Mouse (Mus musculus) lung, adult 2 months (tissue): ENCODE measurements around the gene Tsr1. TPM values are rescaled to one million over a fixed set of nuclear protein-coding genes. Genes with fewer than 3 reads are reported as not detected.

Experiments used
- DNase-seq: peaks from one replicate; pipeline ENCODE4 v3.0.0; 2022
- H3K4me1 ChIP-seq: fragments of 200-500 bp; 2 replicates; pipeline ENCODE4 v1.6.1; 2011; ENCODE audit warnings: low read length; ENCODE audit not compliant: control insufficient read depth, insufficient read depth
- H3K4me3 ChIP-seq: fragments of 200-500 bp; replicated peaks from 2 replicates; pipeline ENCODE3; 2011; ENCODE audit warnings: low read depth, mild to moderate bottlenecking, control low read depth, low read length; ENCODE audit errors: extremely low read depth
- CTCF ChIP-seq: fragments of 200-500 bp; IDR thresholded peaks from 2 replicates; pipeline ENCODE4 v1.5.1; 2011; ENCODE audit warnings: mild to moderate bottlenecking, low read length, control low read depth; ENCODE audit not compliant: insufficient read depth
- POLR2A ChIP-seq: fragments of 200-500 bp; IDR thresholded peaks from 2 replicates; pipeline ENCODE4 v1.6.1; 2011; ENCODE audit warnings: low read depth, mild to moderate bottlenecking, control low read depth, low read length, borderline replicate concordance; ENCODE audit errors: extremely low read depth
- WGBS: fragments of 180-500 bp; shearing (Covaris S2); methylation state at CpG from one replicate; pipeline ENCODE4 v1.1.7; 2018; 5-methylcytosine and 5-hydroxymethylcytosine counted together
- polyA plus RNA-seq: library from polyadenylated mRNA; depleted of rRNA; stranded (reverse); fragments of >200 nt; gene quantifications from 2 replicates; pipeline ENCODE4 v1.2.3, GENCODE M21; 2012

The Tsr1 gene
- polyA plus RNA-seq, 1 experiment: 7.5 TPM

GRCm38 (mm10) chr11:74868046-74868760, 29.7 kb upstream of the Tsr1 start:
- 79% methylated on average over 13 of the region's 13 CpGs for WGBS
- peaks cover 18% of the 10 kb centered on the region for H3K4me1 ChIP-seq
- TF ChIP-seq POLR2A (no peak), CTCF (no peak)
- H3K4me3 ChIP-seq: no peak overlapping the region
- DNase-seq: no peak

- H3K4me3 ChIP-seq: no peak overlapping the region
- no peak for DNase-seq
- H3K4me1 ChIP-seq: peaks cover 17% of the 10 kb centered on the region
- WGBS: 87% methylated on average over 6 of the region's 6 CpGs
- TF ChIP-seq CTCF (no peak), POLR2A (no peak)
Observed at GRCm38 (mm10) chr11:74869603-74870002, 28.3 kb upstream of the Tsr1 start.

- 36% methylated on average over 4 of the region's 4 CpGs for WGBS
- DNase-seq: peak; percentile 46
- H3K4me3 ChIP-seq: no peak overlapping the region
- H3K4me1 ChIP-seq: peaks cover 17% of the 10 kb centered on the region
- TF ChIP-seq POLR2A: no peak
- no peak for TF ChIP-seq CTCF
Observed at GRCm38 (mm10) chr11:74870544-74870943, 27.3 kb upstream of the Tsr1 start.

- Histone ChIP-seq H3K4me1 (peaks cover 17% of the 10 kb centered on the region), H3K4me3 (no peak overlapping the region)
- peak; percentile 9; the same call in 1 of the 2 replicates for TF ChIP-seq CTCF
- no peak for TF ChIP-seq POLR2A
- 43% methylated on average over 12 of the region's 12 CpGs for WGBS
- peak; percentile 25 for DNase-seq
Observed at GRCm38 (mm10) chr11:74870991-74871622, 26.8 kb upstream of the Tsr1 start.

GRCm38 (mm10) chr11:74874630-74875029, 23.2 kb upstream of the Tsr1 start:
- H3K4me3 ChIP-seq: no peak overlapping the region
- WGBS: 76% methylated on average over 3 of the region's 3 CpGs
- H3K4me1 ChIP-seq: peaks cover 13% of the 10 kb centered on the region
- TF ChIP-seq CTCF (no peak), POLR2A (no peak)
- no peak for DNase-seq

GRCm38 (mm10) chr11:74876801-74877200, 21.1 kb upstream of the Tsr1 start:
- WGBS: 14% methylated on average over 9 of the region's 9 CpGs
- DNase-seq: peak; percentile 36
- Histone ChIP-seq H3K4me1 (0 out of 2 replicates have a peak, but pooled peaks cover 4% of the 10 kb centered on the region), H3K4me3 (no peak overlapping the region)
- TF ChIP-seq POLR2A (no peak), CTCF (no peak)

- 76% methylated on average over 9 of the region's 9 CpGs for WGBS
Observed at GRCm38 (mm10) chr11:74880999-74881398, 16.9 kb upstream of the Tsr1 start.

GRCm38 (mm10) chr11:74881979-74882378, 15.9 kb upstream of the Tsr1 start:
- no peak for TF ChIP-seq POLR2A
- TF ChIP-seq CTCF: no peak
- WGBS: 64% methylated on average over 14 of the region's 14 CpGs
- no peak overlapping the region for H3K4me3 ChIP-seq
- no peak for DNase-seq
- H3K4me1 ChIP-seq: 0 out of 2 replicates have a peak, but pooled peaks cover under 1% of the 10 kb centered on the region

More at GRCm38 (mm10) chr11:74880999-74881398, 16.9 kb upstream of the Tsr1 start:
- TF ChIP-seq POLR2A (no peak), CTCF (no peak)
- DNase-seq: no peak
- 0 out of 2 replicates have a peak, but pooled peaks cover 4% of the 10 kb centered on the region for H3K4me1 ChIP-seq
- H3K4me3 ChIP-seq: no peak overlapping the region

- DNase-seq: no peak
- TF ChIP-seq CTCF (no peak), POLR2A (no peak)
- H3K4me3 ChIP-seq: no peak overlapping the region
- 94% methylated on average over 10 of the region's 10 CpGs for WGBS
- H3K4me1 ChIP-seq: no peaks in the 10 kb centered on the region
Observed at GRCm38 (mm10) chr11:74883098-74883497, 14.8 kb upstream of the Tsr1 start.
